Mouse (Mus musculus): ENCODE measurements around the gene Ccr8. TPM values are rescaled to one million over a fixed set of nuclear protein-coding genes. Genes with fewer than 3 reads are reported as not detected.

The Ccr8 gene
- total RNA-seq (2022) = not detected

GRCm38 (mm10) chr9:120091696-120092238 is at the start of gene Ccr8:
Ccr8 (plus strand) TSS chr9:120092114.
- no peak for DNase-seq (ENCODE audit: low spot score in 2 of 2)

- no peak for DNase-seq (ENCODE audit: low spot score in 2 of 2)
These were observed 48.8 kb upstream of the Ccr8 start for GRCm38 (mm10) chr9:120043115-120043514.

DNA sequence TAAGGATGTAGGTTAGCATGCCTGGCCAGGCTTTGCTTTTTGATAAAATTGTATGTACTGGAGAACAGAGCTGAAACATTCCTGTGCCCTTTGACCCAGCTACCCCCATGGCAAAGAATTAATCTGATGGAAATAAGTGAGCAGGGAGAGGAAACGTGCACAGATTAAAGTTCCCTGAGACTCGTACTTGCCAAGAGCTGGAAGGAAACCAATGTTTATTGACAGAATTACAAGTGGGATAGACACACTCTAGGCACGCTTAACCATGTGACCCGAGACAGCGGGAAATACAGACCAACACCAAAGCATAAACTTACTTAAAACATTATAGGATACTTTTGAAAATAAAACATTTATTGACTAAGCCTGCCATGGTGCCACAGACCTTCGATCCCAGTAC is 43.4 kb upstream of the Ccr8 start:
- DNase-seq (ENCODE audit: low spot score in 2 of 2) = no peak

GRCm38 (mm10) chr9:120049407-120049806 is 42.5 kb upstream of the Ccr8 start:
- no peak for DNase-seq (ENCODE audit: low spot score in 2 of 2)

DNA sequence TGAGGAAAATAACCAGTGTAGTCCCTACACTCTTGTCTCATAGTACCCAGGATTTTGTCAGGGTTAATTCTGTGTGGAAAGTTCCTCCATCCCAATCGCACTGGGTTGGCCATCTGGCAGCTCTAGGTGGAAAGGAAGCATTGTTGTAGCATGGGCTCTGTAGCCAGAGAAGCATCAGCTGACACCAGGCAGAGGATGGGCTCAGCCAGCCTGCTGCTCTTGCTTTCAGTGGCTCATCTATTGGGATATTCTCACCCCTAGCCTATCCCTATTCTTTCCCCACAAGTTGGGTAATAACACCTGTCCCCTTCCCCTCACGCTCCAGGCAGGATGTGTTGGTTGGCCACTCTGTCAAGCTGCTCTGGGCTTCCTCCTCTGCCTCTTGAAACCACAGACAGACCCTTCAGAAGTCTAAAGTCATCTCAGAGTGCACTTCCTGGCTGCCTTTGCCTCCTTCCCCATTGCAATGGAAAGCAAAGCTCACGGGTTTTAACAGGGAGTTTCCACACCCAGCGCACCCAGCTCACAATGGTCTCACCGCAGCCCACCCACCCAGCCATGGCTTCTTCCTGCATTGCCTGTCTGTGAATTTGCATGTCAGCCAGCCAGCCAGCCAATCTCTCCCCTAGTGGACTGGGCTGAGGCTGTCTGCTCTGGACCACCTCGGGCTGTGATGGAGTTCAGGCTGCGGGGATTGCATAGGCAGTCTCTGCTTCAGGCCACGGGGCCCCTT is 37.2 kb upstream of the Ccr8 start:
- no peak for DNase-seq (ENCODE audit: low spot score in 2 of 2)

GRCm38 (mm10) chr9:120056201-120056600 is 35.7 kb upstream of the Ccr8 start:
- no peak for DNase-seq (ENCODE audit: low spot score in 2 of 2)

- DNase-seq (ENCODE audit: low spot score in 2 of 2) = no peak
These were observed 33.2 kb upstream of the Ccr8 start for GRCm38 (mm10) chr9:120058730-120059129.

- no peak for DNase-seq (ENCODE audit: low spot score in 2 of 2)
These were observed 27.6 kb upstream of the Ccr8 start for GRCm38 (mm10) chr9:120064317-120064716.

DNA sequence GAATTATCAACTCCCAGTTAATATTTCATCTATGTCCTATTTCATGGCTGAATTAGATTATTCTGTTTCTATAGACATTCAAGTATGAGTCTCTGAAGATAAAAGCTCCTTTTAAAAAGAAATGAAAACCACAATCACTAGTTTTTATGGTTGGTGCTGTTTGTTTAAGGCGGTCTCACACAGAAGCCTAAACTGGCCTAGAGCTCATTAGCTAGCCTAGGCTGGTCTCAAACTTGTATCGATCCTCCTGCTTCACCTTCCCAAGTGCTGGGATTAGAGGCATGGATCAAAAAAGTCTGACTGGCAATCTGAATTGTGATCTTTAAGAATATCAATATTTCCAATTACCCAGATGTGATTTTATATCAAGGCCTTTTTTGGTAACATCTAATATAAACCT is 24.3 kb upstream of the Ccr8 start:
- DNase-seq (ENCODE audit: low spot score in 2 of 2) = no peak

- DNase-seq (ENCODE audit: low spot score in 2 of 2) = no peak
These were observed 23.9 kb upstream of the Ccr8 start for GRCm38 (mm10) chr9:120068047-120068446.

- no peak for DNase-seq (ENCODE audit: low spot score in 2 of 2)
These were observed 22.1 kb upstream of the Ccr8 start, which contains the start of gene Cx3cr1 for GRCm38 (mm10) chr9:120069779-120070178. Cx3cr1 (minus strand) TSS chr9:120069879.

DNA sequence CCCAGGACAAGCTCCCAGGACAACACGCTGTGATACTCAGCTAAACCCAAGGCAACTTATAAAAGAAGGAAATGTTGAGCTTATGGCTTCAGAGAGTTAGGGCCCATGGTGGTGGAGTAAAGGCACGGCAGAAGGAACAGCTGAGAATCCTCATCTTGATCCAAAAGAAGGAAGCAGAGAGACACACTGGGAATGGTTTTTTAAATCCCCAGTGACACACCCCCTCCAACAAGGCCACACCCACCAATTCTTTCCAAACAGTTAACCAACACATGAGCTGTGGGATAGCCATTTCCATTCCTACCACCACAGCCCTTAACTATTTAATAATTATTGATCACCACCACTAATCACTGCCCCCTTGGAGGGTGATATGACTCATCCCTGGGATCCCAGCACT is 20.7 kb upstream of the Ccr8 start:
- DNase-seq (ENCODE audit: low spot score in 2 of 2) = no peak

- DNase-seq (ENCODE audit: low spot score in 2 of 2) = peak; percentile 34 to 67
These were observed 18.7 kb upstream of the Ccr8 start for GRCm38 (mm10) chr9:120073169-120073568.

DNA sequence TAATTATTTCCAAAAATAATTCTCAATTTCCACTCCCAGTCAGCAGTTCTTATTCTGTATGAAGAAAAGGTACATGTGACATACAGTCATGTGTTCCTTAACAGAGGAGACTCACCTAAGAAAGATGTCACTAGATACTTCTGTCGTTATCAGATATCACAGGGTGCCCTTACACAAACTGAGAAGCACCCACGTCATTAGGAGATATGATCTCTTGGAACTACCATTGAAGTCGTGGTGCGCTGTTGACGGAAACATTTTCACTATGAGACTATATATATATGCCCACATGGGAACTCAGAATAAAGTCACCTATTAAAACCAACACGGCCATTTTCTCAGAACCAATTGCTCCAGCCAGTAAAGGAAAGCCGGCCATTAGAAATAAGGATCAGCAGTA is 17.4 kb upstream of the Ccr8 start:
- no peak for DNase-seq (ENCODE audit: low spot score in 2 of 2)

- no peak for DNase-seq (ENCODE audit: low spot score in 2 of 2)
These were observed 13.7 kb upstream of the Ccr8 start for GRCm38 (mm10) chr9:120078241-120078640.

- DNase-seq (ENCODE audit: low spot score in 2 of 2) = no peak
These were observed 12.0 kb upstream of the Ccr8 start for GRCm38 (mm10) chr9:120079901-120080300.

DNA sequence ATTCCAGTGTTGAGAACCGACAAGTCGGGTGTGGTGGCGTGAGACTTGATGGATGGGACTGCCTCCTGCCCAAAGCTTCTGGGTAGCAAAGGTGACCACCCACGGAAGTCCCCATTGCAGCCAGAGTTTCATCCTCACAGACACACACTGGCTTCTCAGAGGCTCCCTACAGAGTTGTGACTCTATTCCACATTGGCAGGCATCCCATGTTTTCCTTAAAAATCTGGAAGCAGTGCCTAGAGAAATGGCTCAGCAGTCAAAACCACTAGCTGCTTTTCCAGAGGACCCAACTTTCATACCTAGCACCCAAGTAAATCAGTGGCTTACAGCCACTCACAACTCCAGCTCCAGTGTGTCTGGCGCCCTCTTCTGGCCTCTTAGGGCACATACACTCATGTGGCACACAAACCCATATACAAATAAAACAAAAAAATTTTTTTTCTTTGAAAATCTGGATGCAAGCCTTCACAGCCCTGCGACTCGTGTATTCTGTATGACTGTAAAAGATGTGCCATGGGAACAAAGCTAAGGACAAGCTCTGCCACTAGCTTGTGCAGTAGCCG is 11.3 kb upstream of the Ccr8 start:
- no peak for DNase-seq (ENCODE audit: low spot score in 2 of 2)

- DNase-seq (ENCODE audit: low spot score in 2 of 2) = no peak
These were observed 10.7 kb upstream of the Ccr8 start for GRCm38 (mm10) chr9:120081247-120081646.

- no peak for DNase-seq (ENCODE audit: low spot score in 2 of 2)
These were observed 9.9 kb upstream of the Ccr8 start for GRCm38 (mm10) chr9:120081967-120082366.

DNA sequence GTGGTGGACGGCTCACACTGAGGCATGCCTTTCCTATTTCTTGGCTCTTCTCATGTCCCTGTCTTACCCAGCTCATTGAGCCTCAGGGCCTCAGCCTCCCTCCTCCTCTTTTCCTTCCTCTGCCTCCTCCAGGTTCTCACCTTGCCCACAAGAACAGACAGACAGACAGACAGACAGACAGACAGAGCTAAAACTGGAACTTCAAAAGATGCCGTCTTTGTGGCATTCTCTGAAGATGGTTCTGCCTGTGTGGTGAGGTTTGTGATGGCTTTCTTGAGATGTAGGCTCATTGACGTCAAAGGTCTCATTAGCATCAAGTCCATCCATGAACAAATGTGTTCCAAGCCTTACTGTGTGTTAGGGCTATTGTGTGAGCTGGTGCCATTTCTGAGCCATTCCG is 9.2 kb upstream of the Ccr8 start:
- DNase-seq (ENCODE audit: low spot score in 2 of 2) = no peak

GRCm38 (mm10) chr9:120083158-120083894 is 8.6 kb upstream of the Ccr8 start:
- DNase-seq (ENCODE audit: low spot score in 2 of 2) = no peak

DNA sequence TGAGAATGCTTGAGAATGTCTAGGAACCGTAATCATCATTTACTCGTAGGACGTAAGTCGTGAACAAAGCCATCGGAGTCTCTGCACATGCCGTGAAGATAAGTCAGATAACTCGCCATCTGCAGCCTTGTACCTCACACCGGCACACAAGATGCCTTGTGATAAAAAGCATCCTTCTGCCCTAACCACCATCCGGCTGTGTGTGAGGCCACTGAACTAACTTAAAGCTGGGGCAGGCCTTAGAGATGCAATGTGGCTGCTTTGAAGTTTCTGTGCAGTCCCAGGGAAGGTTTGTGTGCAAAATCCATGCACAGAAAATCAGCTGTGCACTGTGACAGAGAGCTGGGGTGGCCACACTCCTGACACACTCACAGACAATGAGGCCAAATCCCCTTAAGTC is 7.5 kb upstream of the Ccr8 start:
- no peak for DNase-seq (ENCODE audit: low spot score in 2 of 2)

Measured in left cerebral cortex, adult 8-10 months (tissue).